ENCODE assay signal across 37 mouse cellular contexts in genomic region chr13:119916966-119917722, GRCm38 (mm10). TPM values are rescaled to one million over a fixed set of nuclear protein-coding genes. Genes with fewer than 3 reads are reported as not detected.
"Had no signal": no experiment of that assay in that cellular context is flagged by ENCODE, and none has a peak within 500 bp of the region (broad histone marks: within the 10 kb centered on the region; RNA-seq: fewer than 3 reads in every experiment).

No protein-coding gene starts in this region.

RNA-seq across cellular contexts. Expression of gene Gm21761, which starts 11.9 kb away (rescaled TPM):
- total RNA-seq: gastrocnemius, adult 2 months; gastrocnemius, postnatal 10 days; gastrocnemius, postnatal 25 days; gastrocnemius, postnatal 4 days; heart, adult 18-20 months; heart, adult 8-10 months; heart, postnatal 10 days; heart, postnatal 25 days; heart, postnatal 4 days; hindbrain, postnatal 0 days; layer of hippocampus, adult 18-20 months; layer of hippocampus, adult 8-10 months; layer of hippocampus, postnatal 14 days; layer of hippocampus, postnatal 36 days; left cerebral cortex, adult 18-20 months; left cerebral cortex, adult 8-10 months; left cerebral cortex, postnatal 10 days; left cerebral cortex, postnatal 25 days; left cerebral cortex, postnatal 4 days; liver, adult 2 months had no signal
- polyA plus RNA-seq: frontal cortex, adult 2 months; heart, embryonic 10.5 days; heart, embryonic 12.5 days; heart, embryonic 14.5 days; heart, embryonic 16.5 days; hindbrain, embryonic 11.5 days; hindbrain, embryonic 13.5 days; hindbrain, embryonic 15.5 days; hindbrain, postnatal 0 days; intestine, embryonic 14.5 days; intestine, embryonic 16.5 days; kidney, adult 2 months; kidney, embryonic 15.5 days; kidney, postnatal 0 days; large intestine, adult 2 months; limb, embryonic 11.5 days; limb, embryonic 13.5 days; limb, embryonic 15.5 days; liver, adult 2 months had no signal

RNA-seq across cellular contexts. Expression of gene Tcstv1, which starts 22.6 kb away (rescaled TPM):
- total RNA-seq: gastrocnemius, adult 2 months; gastrocnemius, postnatal 10 days; gastrocnemius, postnatal 25 days; gastrocnemius, postnatal 4 days; heart, adult 18-20 months; heart, adult 8-10 months; heart, postnatal 10 days; heart, postnatal 25 days; heart, postnatal 4 days; hindbrain, postnatal 0 days; layer of hippocampus, adult 18-20 months; layer of hippocampus, adult 8-10 months; layer of hippocampus, postnatal 14 days; layer of hippocampus, postnatal 36 days; left cerebral cortex, adult 18-20 months; left cerebral cortex, adult 8-10 months; left cerebral cortex, postnatal 10 days; left cerebral cortex, postnatal 25 days; left cerebral cortex, postnatal 4 days; liver, adult 2 months had no signal
- polyA plus RNA-seq: frontal cortex, adult 2 months; heart, embryonic 10.5 days; heart, embryonic 12.5 days; heart, embryonic 14.5 days; heart, embryonic 16.5 days; hindbrain, embryonic 11.5 days; hindbrain, embryonic 13.5 days; hindbrain, embryonic 15.5 days; hindbrain, postnatal 0 days; intestine, embryonic 14.5 days; intestine, embryonic 16.5 days; kidney, adult 2 months; kidney, embryonic 15.5 days; kidney, postnatal 0 days; large intestine, adult 2 months; limb, embryonic 11.5 days; limb, embryonic 13.5 days; limb, embryonic 15.5 days; liver, adult 2 months had no signal

RNA-seq across cellular contexts. Expression of gene B020031M17Rik, which starts 33.5 kb away (rescaled TPM):
- total RNA-seq: gastrocnemius, adult 2 months; gastrocnemius, postnatal 10 days; gastrocnemius, postnatal 25 days; gastrocnemius, postnatal 4 days; heart, adult 18-20 months; heart, adult 8-10 months; heart, postnatal 10 days; heart, postnatal 25 days; heart, postnatal 4 days; hindbrain, postnatal 0 days; layer of hippocampus, adult 18-20 months; layer of hippocampus, adult 8-10 months; layer of hippocampus, postnatal 14 days; layer of hippocampus, postnatal 36 days; left cerebral cortex, adult 18-20 months; left cerebral cortex, adult 8-10 months; left cerebral cortex, postnatal 10 days; left cerebral cortex, postnatal 25 days; left cerebral cortex, postnatal 4 days; liver, adult 2 months had no signal
- polyA plus RNA-seq: frontal cortex, adult 2 months; heart, embryonic 10.5 days; heart, embryonic 12.5 days; heart, embryonic 14.5 days; heart, embryonic 16.5 days; hindbrain, embryonic 11.5 days; hindbrain, embryonic 13.5 days; hindbrain, embryonic 15.5 days; hindbrain, postnatal 0 days; intestine, embryonic 14.5 days; intestine, embryonic 16.5 days; kidney, adult 2 months; kidney, embryonic 15.5 days; kidney, postnatal 0 days; large intestine, adult 2 months; limb, embryonic 11.5 days; limb, embryonic 13.5 days; limb, embryonic 15.5 days; liver, adult 2 months had no signal
